In genomic region chr8:12638446-12638845, GRCm38 (mm10) we compare ENCODE assay signal across 8 mouse cellular contexts.
"Had no signal": no experiment of that assay in that cellular context is flagged by ENCODE, and none has a peak within 500 bp of the region (broad histone marks: within the 10 kb centered on the region; RNA-seq: fewer than 3 reads in every experiment).

No protein-coding gene starts in this region.

- DNase-seq: lung, adult 18-20 months; lung, embryonic 14.5 days; lung, postnatal 10 days; lung, postnatal 4 days; midbrain, embryonic 14.5 days; thymus, adult 2 months; thymus, postnatal 25 days; thymus, postnatal 4 days had no signal
